Mouse (Mus musculus) urinary bladder, postnatal 4 days (tissue): Measurements from ENCODE around the gene Mrps16.

Source experiments
- DNase-seq, 2 experiments: peaks; one replicate each; pipeline ENCODE4 v3.0.0; 2021 to 2022; ENCODE audit warnings: low spot score in 2 of 2

Gene Mrps16

DNA sequence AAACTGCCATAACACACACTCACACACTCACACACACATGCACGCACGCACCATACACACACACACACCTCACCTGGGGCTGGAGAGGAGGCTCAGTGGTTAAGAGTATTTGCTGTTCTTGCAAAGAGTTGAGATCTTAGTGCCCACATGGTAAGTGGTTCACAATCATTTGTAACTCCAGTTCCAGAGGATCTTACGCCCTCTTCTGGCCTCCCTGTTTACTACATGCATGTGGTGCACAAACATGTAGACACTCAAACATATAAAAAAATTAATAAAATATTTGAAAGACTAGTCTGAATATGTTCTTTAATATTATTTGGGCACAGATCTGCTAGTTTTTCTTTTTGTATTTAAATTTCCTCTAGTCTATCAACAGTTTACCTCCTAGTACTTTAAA, 25.2 kb downstream of the Mrps16 start:
- DNase-seq = no peak

DNA sequence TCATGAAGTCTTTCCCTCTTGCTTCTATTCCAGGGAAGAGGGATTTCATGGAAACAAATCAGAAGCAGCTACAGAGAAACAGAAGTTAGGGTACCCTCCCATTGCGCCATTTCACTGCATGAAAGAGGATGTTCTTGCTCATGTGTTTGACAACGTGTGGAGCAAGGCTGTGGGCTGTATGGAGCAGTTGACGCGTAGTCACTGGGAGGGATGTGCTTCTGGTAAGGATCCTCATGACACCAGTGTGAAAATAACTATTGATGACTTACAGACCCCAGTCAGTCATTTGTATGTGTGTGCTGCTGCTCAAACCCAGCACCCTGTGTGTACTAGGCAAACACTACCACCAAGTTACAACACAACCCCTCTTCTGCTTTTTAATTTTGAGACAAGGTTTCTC, 30.2 kb downstream of the Mrps16 start:
- no peak for DNase-seq

DNA sequence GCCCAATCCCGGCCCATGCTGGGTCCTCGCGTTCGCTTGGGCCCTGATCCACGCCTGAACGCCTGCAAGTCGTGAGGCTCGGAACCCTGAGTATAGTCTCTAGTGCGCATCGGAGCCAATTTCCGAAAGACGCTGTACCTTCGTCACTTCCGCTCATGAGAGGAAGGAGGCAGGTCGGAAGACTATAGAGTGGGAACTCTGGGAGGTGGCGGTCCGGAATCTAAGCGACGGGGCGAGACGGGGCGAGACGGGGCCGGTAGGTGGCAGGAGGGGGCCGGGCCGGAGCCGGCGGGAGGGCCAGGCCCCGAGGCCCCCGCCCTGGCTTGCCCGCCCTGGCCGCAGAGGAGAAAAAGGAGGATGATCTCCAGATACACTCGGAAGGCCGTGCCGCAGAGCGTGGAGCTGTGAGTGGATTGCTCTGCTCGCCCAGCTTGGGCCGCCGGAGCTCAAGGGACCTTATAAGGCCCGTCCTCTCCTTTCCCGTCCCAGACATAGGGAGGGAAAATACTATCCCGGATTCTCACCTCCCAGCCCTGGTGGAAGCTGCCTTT, 45.4 kb downstream of the Mrps16 start, which contains the start of the genes Ecd and Fam149b:
Gene Ecd, minus strand, starts transcription at position 131 of the 551 bp plus-strand sequence.
Gene Fam149b, plus strand, starts transcription at position 172 of the 551 bp plus-strand sequence.
- DNase-seq = peak; percentile 88 to 91

DNA sequence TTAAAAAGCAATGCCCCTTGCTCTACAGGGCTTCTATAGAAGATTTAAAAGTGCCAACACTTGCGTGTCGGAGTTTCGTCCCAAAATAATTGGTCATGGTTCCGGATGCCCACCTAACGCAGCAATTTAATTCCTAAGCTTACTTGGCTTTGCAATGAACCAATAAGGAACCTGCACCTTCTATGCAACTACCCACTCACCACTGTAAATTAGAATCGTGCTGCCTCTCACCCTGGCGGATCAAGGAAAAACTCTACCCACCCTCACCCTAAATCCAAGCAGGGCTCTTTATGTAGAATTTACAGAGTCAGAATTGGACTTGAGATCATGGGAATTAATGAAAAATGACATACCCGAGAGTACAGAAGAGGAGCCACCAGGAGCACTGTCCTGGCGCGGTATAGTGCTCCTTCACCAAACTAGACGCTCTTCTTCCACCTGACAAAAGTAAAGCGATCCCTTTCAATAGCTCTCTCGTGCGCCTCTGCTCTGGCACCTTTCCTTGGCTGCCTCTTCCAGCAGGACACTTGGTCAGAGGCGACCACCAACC, 45.9 kb downstream of the Mrps16 start:
- DNase-seq = no peak

DNA sequence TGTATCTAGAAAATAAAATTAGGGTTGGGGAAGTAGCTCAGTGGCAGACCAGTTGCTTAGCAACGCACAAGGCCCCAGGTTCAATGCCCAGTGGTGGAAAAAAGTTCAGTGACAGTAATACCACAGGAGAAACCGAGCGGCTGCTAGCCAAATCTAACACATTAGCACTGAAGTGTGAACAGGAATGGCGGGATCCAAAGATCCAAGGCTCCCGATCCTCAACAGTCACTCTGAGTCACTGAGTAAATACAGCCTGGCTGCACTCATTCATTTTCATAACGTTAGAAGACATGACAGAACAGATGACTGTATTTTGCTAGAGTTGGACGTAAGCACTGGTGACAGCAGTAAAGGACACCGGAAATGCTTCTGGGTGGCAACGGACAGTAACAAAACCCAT, 47.5 kb downstream of the Mrps16 start:
- DNase-seq = no peak

DNA sequence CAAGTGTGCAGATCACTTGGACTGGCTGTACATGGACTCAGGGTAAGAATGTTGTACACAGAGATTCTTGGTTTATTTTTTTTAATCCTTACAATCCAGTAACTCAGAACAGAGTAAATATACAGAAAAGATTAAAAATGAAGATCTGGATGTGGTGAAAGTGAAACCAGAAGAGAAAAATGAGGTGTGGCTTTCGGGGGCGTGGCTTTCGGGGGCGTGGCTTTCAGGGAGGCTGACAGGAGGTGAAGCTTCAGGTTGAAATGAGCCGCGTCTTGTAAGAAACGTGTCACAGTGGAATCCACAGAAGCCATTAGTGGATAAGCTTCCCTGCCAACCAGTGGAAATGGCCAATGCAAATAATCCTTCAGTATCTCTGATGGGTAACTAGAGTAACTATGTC, 52.6 kb downstream of the Mrps16 start:
- DNase-seq = no peak

DNA sequence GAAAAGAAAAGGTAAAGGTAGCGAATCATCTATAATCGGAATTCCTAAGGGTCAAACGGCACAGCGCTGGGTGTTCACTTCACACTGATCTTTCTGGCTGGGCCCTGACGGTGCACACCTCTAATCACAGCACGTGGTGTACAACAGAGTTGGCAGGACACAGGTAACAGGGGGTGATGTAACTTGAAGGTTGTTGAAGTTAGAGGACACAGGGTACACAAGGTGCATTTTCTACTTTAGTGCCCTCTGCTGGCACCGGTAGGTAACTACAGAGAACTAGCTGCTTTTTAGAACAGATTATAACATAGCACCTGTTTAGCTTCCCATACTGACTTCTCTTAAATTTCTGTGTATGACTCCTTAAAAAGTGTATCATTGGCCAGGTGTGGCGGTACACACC, 53.3 kb downstream of the Mrps16 start:
- no peak for DNase-seq

DNA sequence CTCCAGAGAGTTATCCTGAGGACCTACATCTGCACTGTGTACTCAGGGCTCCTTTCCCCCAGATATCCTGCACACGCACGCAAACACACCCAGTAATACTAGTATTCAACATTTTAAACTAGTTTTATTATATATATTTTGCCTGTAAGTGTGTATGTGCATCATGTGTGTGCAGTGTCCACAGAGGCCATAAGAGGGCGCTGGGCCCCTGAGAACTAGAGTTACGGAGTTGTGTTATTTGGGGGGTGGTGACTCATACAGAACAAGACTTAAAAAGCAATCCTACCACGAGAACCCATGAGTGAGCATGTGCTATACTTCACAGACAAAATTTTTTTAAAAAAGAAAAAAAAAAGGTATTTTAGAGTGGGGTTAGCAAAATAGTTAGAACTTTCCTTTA, 54.0 kb downstream of the Mrps16 start:
- DNase-seq = no peak
